Mouse (Mus musculus): Measurements from ENCODE around the gene Synm. TPM values are rescaled to one million over a fixed set of nuclear protein-coding genes. Genes with fewer than 3 reads are reported as not detected.

The Synm gene
- total and polyA plus RNA-seq, 3 experiments: 0.01 TPM; not detected in 2

DNA sequence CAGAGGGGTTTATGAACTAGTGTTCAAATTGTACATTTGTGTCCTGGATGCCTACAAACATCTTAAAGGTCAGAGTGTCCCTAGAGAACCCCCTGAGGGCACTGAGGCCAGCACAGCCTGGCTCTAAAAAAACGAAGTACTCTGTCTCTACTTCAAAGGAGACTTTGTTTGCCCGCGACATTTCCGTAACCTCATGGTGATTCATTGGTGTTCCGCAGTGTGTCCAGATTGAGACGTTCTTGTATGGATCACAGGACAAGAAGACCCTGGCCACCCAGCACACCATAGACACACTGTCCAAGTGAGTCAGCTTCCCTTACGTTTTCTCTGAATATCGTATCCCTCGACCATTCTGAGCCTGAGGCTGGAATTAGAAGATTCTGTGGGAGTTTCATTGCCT lies 34.5 kb downstream of the Synm start:
- Histone ChIP-seq H3K9ac (ENCODE audit: control insufficient read depth, low read depth, low read length, poor library complexity, severe bottlenecking) (no peak overlapping the region), H3K9me3 (replicated peaks; ENCODE audit: insufficient read depth, low read length) (no peaks in the 10 kb centered on the region), H3K36me3 (ENCODE audit: control insufficient read depth in 1 of 2, insufficient read depth in 2 of 2, low read length in 2 of 2) (no peaks in the 10 kb centered on the region), H3K27me3 (ENCODE audit: control insufficient read depth in 1 of 2, insufficient read depth in 2 of 2, low read length in 2 of 2) (no peaks in the 10 kb centered on the region), H3K4me3 (ENCODE audit: control insufficient read depth in 1 of 2, insufficient read depth in 1 of 2, low read depth in 2 of 2, low read length in 2 of 2) (no peak overlapping the region), H3K4me1 (ENCODE audit: control insufficient read depth in 1 of 2, insufficient read depth in 2 of 2, low read length in 2 of 2) (no peaks in the 10 kb centered on the region), H3K79me2 (ENCODE audit: control insufficient read depth, insufficient read depth, low read length, poor library complexity) (no peaks in the 10 kb centered on the region), H3K27ac (ENCODE audit: control insufficient read depth, low read depth, low read length) (no peak overlapping the region)
- TF ChIP-seq SIN3A (IDR thresholded peaks at IDR 0.05; ENCODE audit: low read length) (no peak), ZC3H11A (IDR thresholded peaks at IDR 0.05; ENCODE audit: low read depth, low read length) (no peak), POLR2AphosphoS5 (IDR thresholded peaks at IDR 0.05; ENCODE audit: borderline replicate concordance, low read depth, low read length) (no peak), MXI1 (IDR thresholded peaks at IDR 0.05; ENCODE audit: low read depth, low read length) (no peak), POLR2A (IDR thresholded peaks at IDR 0.05; ENCODE audit: control insufficient read depth in 1 of 2, insufficient read depth in 1 of 2, low read depth in 1 of 2, low read length in 2 of 2, poor library complexity in 1 of 2) (no peak), MEF2A (IDR thresholded peaks at IDR 0.05; ENCODE audit: extremely low read depth, insufficient replicate concordance, low read depth, low read length, poor library complexity, severe bottlenecking) (no peak), MAZ (IDR thresholded peaks at IDR 0.05; ENCODE audit: low read depth, low read length) (no peak), UBTF (IDR thresholded peaks at IDR 0.05; ENCODE audit: borderline replicate concordance, insufficient read depth, low read depth, low read length) (no peak), MAFK (IDR thresholded peaks at IDR 0.05; ENCODE audit: borderline replicate concordance, low read depth, low read length) (no peak)
- no peak for DNase-seq (ENCODE audit: low read depth, low spot score)

DNA sequence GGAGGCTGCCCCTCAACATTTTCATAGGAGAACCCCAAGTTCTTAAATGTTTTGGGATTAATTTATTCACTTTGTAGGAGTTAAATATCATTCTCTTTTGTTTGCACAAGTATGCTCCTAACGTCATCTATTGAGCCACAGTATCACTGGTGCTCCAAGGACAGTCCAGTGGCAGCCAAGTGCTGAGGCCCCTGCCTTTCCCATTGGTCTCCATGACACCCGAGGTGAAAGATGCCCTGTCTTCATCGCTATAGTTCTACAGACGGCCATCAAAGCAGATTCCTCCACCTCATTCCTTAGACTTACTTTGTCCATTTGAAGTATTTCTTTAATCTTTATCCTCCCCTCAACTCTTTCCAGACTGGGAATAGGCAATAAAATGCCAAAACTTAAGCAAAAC lies 35.0 kb downstream of the Synm start:
- H3K4me3 ChIP-seq (ENCODE audit: control insufficient read depth in 1 of 2, insufficient read depth in 1 of 2, low read depth in 2 of 2, low read length in 2 of 2): no peak overlapping the region
- no peak for DNase-seq (ENCODE audit: low read depth, low spot score)
- no peaks in the 10 kb centered on the region for H3K9me3 ChIP-seq (replicated peaks; ENCODE audit: insufficient read depth, low read length)
- no peak overlapping the region for H3K9ac ChIP-seq (ENCODE audit: control insufficient read depth, low read depth, low read length, poor library complexity, severe bottlenecking)
- no peaks in the 10 kb centered on the region for H3K79me2 ChIP-seq (ENCODE audit: control insufficient read depth, insufficient read depth, low read length, poor library complexity)
- no peaks in the 10 kb centered on the region for H3K4me1 ChIP-seq (ENCODE audit: control insufficient read depth in 1 of 2, insufficient read depth in 2 of 2, low read length in 2 of 2)
- H3K27me3 ChIP-seq (ENCODE audit: control insufficient read depth in 1 of 2, insufficient read depth in 2 of 2, low read length in 2 of 2): no peaks in the 10 kb centered on the region
- no peaks in the 10 kb centered on the region for H3K36me3 ChIP-seq (ENCODE audit: control insufficient read depth in 1 of 2, insufficient read depth in 2 of 2, low read length in 2 of 2)
- no peak overlapping the region for H3K27ac ChIP-seq (ENCODE audit: control insufficient read depth, low read depth, low read length)
- no peak for TF ChIP-seq RAD21 (IDR thresholded peaks at IDR 0.05; ENCODE audit: low read depth, low read length)
- no peak for TF ChIP-seq NRF1 (IDR thresholded peaks at IDR 0.05; ENCODE audit: insufficient read depth, low read depth, low read length, poor library complexity, severe bottlenecking)
- TF ChIP-seq USF2 (IDR thresholded peaks at IDR 0.05; ENCODE audit: borderline replicate concordance in 1 of 2, insufficient read depth in 1 of 2, low read depth in 1 of 2, low read length in 2 of 2): no peak

- no peak for DNase-seq (ENCODE audit: low read depth, low spot score)
- Histone ChIP-seq H3K79me2 (ENCODE audit: control insufficient read depth, insufficient read depth, low read length, poor library complexity) (no peaks in the 10 kb centered on the region), H3K27me3 (ENCODE audit: control insufficient read depth in 1 of 2, insufficient read depth in 2 of 2, low read length in 2 of 2) (no peaks in the 10 kb centered on the region), H3K9me3 (replicated peaks; ENCODE audit: insufficient read depth, low read length) (no peaks in the 10 kb centered on the region), H3K4me1 (ENCODE audit: control insufficient read depth in 1 of 2, insufficient read depth in 2 of 2, low read length in 2 of 2) (no peaks in the 10 kb centered on the region), H3K27ac (ENCODE audit: control insufficient read depth, low read depth, low read length) (no peak overlapping the region), H3K4me3 (ENCODE audit: control insufficient read depth in 1 of 2, insufficient read depth in 1 of 2, low read depth in 2 of 2, low read length in 2 of 2) (no peak overlapping the region), H3K9ac (ENCODE audit: control insufficient read depth, low read depth, low read length, poor library complexity, severe bottlenecking) (no peak overlapping the region), H3K36me3 (ENCODE audit: control insufficient read depth in 1 of 2, insufficient read depth in 2 of 2, low read length in 2 of 2) (no peaks in the 10 kb centered on the region)
- no peak for TF ChIP-seq RAD21 (IDR thresholded peaks at IDR 0.05; ENCODE audit: low read depth, low read length)
- no peak for TF ChIP-seq MYB (IDR thresholded peaks at IDR 0.05; ENCODE audit: low read depth, low read length)
- TF ChIP-seq POLR2AphosphoS5 (IDR thresholded peaks at IDR 0.05; ENCODE audit: borderline replicate concordance, low read depth, low read length): no peak
- no peak for TF ChIP-seq SMC3 (IDR thresholded peaks at IDR 0.05; ENCODE audit: low read depth, low read length)
- no peak for TF ChIP-seq MEF2A (IDR thresholded peaks at IDR 0.05; ENCODE audit: extremely low read depth, insufficient replicate concordance, low read depth, low read length, poor library complexity, severe bottlenecking)
- no peak for TF ChIP-seq ZC3H11A (IDR thresholded peaks at IDR 0.05; ENCODE audit: low read depth, low read length)
- no peak for TF ChIP-seq EP300 (IDR thresholded peaks at IDR 0.05; ENCODE audit: low read depth in 1 of 2, low read length in 2 of 2)
- TF ChIP-seq POLR2AphosphoS2 (IDR thresholded peaks at IDR 0.05; ENCODE audit: low read length): no peak
- TF ChIP-seq E2F4 (IDR thresholded peaks at IDR 0.05; ENCODE audit: borderline replicate concordance, low read depth, low read length): no peak
- no peak for TF ChIP-seq HCFC1 (IDR thresholded peaks at IDR 0.05; ENCODE audit: low read depth, low read length)
- TF ChIP-seq BHLHE40 (IDR thresholded peaks at IDR 0.05; ENCODE audit: borderline replicate concordance, low read depth, low read length): no peak
- TF ChIP-seq POLR2A (IDR thresholded peaks at IDR 0.05; ENCODE audit: control insufficient read depth in 1 of 2, insufficient read depth in 1 of 2, low read depth in 1 of 2, low read length in 2 of 2, poor library complexity in 1 of 2): no peak
- TF ChIP-seq UBTF (IDR thresholded peaks at IDR 0.05; ENCODE audit: borderline replicate concordance, insufficient read depth, low read depth, low read length): no peak
Measured at GRCm38 (mm10) chr7:67722163-67722562, 37.4 kb downstream of the Synm start.

All from MEL (cell line).